Mouse (Mus musculus): ENCODE measurements around the gene Btbd1. TPM values are rescaled to one million over a fixed set of nuclear protein-coding genes. Genes with fewer than 3 reads are reported as not detected.

Btbd1 gene
- polyA plus RNA-seq, 1 experiment from 2014 or later, result 62.1 TPM

DNA sequence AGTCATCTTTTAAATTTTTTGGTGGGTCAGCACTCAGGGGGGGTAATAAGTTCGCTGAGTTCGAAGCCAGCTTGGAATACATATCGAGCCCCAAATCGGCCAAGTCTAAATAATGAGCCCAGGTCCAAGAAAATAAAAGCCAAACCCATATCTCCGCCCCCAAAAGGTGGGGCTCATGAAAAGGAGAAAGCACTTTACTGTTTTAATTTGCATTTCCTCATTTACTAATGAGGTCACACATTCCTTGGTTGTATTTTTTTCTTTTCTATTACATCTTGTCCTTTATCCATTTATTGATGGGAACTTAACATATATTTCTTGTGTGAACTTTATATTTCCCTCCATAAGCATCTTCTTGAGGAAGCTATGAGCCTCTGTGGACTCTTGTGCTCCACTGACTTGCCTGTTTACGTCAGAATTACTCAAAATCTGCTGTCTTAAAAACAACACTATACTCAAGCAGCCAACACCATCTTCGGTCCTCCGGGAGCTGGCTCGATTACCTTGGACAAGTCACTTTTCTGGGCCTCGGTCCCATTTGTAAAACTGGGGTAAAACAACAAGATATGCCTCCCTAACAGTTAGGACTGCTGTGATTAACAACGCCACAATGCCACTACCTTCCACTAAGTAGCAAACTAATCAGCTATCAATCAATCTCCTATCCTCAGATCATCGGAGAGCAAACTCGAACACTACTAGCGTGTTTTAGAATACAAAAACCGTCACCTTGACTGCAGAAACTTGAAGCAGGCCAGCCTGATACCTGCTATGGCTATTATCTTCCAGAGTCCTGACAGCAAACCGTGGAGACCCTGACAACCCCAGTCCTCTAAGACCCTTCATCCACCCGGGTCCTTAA, 1.2 kb downstream of the Btbd1 start:
- Histone ChIP-seq H3K9ac (replicated peaks; ENCODE audit: low read length) (peak overlapping the region; percentile 75), H3K4me2 (replicated peaks; ENCODE audit: low read depth, low read length) (peak overlapping the region; percentile 90), H3K27me3 (ENCODE audit: insufficient read depth, low read length) (no peaks in the 10 kb centered on the region), H3K27ac (ENCODE audit: low read length) (peak overlapping the region; percentile 94), H3K9me3 (ENCODE audit: low read length) (no peaks in the 10 kb centered on the region), H3K4me3 (ENCODE audit: low read length) (peak overlapping the region; percentile 74), H3K4me1 (ENCODE audit: insufficient read depth, low read length) (peaks cover 38% of the 10 kb centered on the region), H3K36me3 (ENCODE audit: insufficient read depth, low read length) (no peaks in the 10 kb centered on the region)
- ATAC-seq (ENCODE audit: low FRiP score, low TSS enrichment), result no peak
- WGBS, result 24% methylated on average over 17 of the region's 17 CpGs

DNA sequence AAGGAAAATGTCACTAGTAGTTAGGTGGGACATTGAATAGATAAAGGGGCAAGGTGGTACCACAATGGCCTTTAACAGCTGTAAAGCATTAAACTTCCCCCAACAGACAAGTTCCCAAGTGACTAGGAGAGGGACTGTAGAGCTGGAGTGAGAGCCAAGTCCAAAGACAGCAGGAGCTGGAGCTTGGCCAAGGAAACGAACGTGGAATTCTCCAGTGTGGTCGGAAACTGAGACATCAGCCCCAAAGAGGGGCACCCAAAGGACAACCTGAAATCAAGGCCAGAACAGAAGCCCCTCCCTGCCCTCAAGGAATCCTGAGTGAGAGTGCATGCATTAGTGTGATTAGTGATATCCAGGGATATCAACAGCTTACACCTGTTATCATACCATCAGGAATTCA, 3.9 kb downstream of the Btbd1 start:
- Histone ChIP-seq H3K4me1 (ENCODE audit: insufficient read depth, low read length) (peaks cover 38% of the 10 kb centered on the region), H3K4me3 (ENCODE audit: low read length) (no peak overlapping the region), H3K36me3 (ENCODE audit: insufficient read depth, low read length) (no peaks in the 10 kb centered on the region), H3K27ac (ENCODE audit: low read length) (no peak overlapping the region), H3K4me2 (replicated peaks; ENCODE audit: low read depth, low read length) (no peak overlapping the region), H3K9ac (replicated peaks; ENCODE audit: low read length) (no peak overlapping the region), H3K27me3 (ENCODE audit: insufficient read depth, low read length) (no peaks in the 10 kb centered on the region), H3K9me3 (ENCODE audit: low read length) (no peaks in the 10 kb centered on the region)
- WGBS, result 24% methylated on average over 3 of the region's 3 CpGs
- ATAC-seq (ENCODE audit: low FRiP score, low TSS enrichment), result no peak

DNA sequence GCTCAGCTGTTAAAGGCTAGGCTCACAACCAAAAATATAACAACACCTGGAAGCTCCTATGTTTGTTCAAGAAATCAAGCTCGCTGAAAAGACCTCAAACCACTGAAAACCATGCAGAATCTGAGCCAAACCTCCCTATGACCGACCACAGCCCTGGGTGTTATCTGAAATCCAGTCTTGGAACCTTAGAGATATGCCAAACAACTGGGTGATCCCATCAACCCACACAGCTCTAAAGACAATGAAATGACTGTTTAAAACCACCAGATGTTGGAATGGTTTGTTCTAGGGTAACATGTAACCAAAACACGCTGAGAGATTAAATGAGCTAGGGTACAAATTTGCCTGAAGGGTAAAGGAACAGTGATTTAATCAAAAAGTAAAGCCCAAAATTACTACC, 4.3 kb downstream of the Btbd1 start:
- 58% methylated on average over 3 of the region's 3 CpGs for WGBS
- no peak for ATAC-seq (ENCODE audit: low FRiP score, low TSS enrichment)
- no peak overlapping the region for H3K27ac ChIP-seq (ENCODE audit: low read length)
- no peak overlapping the region for H3K9ac ChIP-seq (replicated peaks; ENCODE audit: low read length)
- H3K4me2 ChIP-seq (replicated peaks; ENCODE audit: low read depth, low read length), result no peak overlapping the region
- H3K4me1 ChIP-seq (ENCODE audit: insufficient read depth, low read length), result peaks cover 34% of the 10 kb centered on the region
- no peaks in the 10 kb centered on the region for H3K36me3 ChIP-seq (ENCODE audit: insufficient read depth, low read length)
- H3K4me3 ChIP-seq (ENCODE audit: low read length), result no peak overlapping the region
- H3K27me3 ChIP-seq (ENCODE audit: insufficient read depth, low read length), result no peaks in the 10 kb centered on the region
- H3K9me3 ChIP-seq (ENCODE audit: low read length), result no peaks in the 10 kb centered on the region

GRCm38 (mm10) chr7:81806067-81806466, 23.2 kb downstream of the Btbd1 start:
- Histone ChIP-seq H3K4me1 (ENCODE audit: insufficient read depth, low read length) (no peaks in the 10 kb centered on the region), H3K4me3 (ENCODE audit: low read length) (no peak overlapping the region), H3K9ac (replicated peaks; ENCODE audit: low read length) (no peak overlapping the region), H3K9me3 (ENCODE audit: low read length) (no peaks in the 10 kb centered on the region), H3K27ac (ENCODE audit: low read length) (no peak overlapping the region), H3K27me3 (ENCODE audit: insufficient read depth, low read length) (no peaks in the 10 kb centered on the region), H3K36me3 (ENCODE audit: insufficient read depth, low read length) (0 out of 2 replicates have a peak, but pooled peaks cover 2% of the 10 kb centered on the region), H3K4me2 (replicated peaks; ENCODE audit: low read depth, low read length) (no peak overlapping the region)
- ATAC-seq (ENCODE audit: low FRiP score, low TSS enrichment), result no peak
- WGBS, result 89% methylated on average over 5 of the region's 5 CpGs

DNA sequence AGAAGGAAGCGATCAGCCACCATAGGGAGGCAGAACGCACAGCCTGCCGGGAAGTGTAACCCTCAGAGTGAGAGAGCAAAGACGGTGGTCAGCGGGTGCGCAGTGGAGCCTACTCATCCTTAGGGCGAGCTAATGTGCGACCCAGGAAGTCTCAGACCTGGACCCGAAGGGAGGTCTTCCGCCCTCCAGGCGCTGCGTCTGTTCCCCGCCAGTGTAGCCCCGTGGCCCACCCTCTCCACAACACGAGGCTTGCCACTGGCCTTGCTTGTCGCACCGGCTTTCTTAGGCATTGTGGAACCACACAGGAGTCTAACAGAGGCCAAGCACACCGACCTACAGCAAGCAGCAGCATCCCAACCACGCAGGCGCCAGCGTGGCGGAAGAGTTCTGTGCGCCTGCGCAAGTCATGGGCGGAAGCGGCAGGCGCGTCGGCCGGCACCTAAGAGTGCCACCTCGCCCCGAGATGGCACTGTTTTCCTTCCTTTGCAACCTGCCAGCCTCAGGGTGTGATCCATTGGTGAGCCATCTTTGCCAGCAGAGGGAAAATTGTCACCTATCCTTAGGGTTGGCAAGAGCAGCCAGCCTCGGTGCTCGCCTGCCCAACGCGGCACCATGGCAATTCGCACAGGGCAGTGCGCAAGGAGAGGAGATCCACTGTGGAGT, 40.0 kb downstream of the Btbd1 start, which contains the start of gene 3110040N11Rik:
3110040N11Rik (minus strand) TSS at position 384 of the 663 bp plus-strand sequence.
- ATAC-seq (ENCODE audit: low FRiP score, low TSS enrichment), result peak; percentile 96
- WGBS, result under 1% methylated on average over 38 of the region's 38 CpGs
- Histone ChIP-seq H3K9ac (replicated peaks; ENCODE audit: low read length) (peak within 1 kb of the TSS; percentile 90), H3K27ac (ENCODE audit: low read length) (peak within 1 kb of the TSS; percentile 99), H3K4me2 (replicated peaks; ENCODE audit: low read depth, low read length) (peak within 1 kb of the TSS; percentile 83), H3K27me3 (ENCODE audit: insufficient read depth, low read length) (no peaks in the 10 kb centered on the region), H3K4me3 (ENCODE audit: low read length) (peak within 1 kb of the TSS; percentile 75), H3K36me3 (ENCODE audit: insufficient read depth, low read length) (peaks cover 27% of the 10 kb centered on the region; the same call in 1 of the 2 replicates), H3K9me3 (ENCODE audit: low read length) (no peaks in the 10 kb centered on the region), H3K4me1 (ENCODE audit: insufficient read depth, low read length) (peaks cover 12% of the 10 kb centered on the region)

GRCm38 (mm10) chr7:81788536-81788935, 40.7 kb downstream of the Btbd1 start:
- H3K27me3 ChIP-seq (ENCODE audit: insufficient read depth, low read length), result no peaks in the 10 kb centered on the region
- 6% methylated on average over 5 of the region's 5 CpGs for WGBS
- H3K4me3 ChIP-seq (ENCODE audit: low read length), result peak overlapping the region; percentile 75
- H3K4me1 ChIP-seq (ENCODE audit: insufficient read depth, low read length), result peaks cover 12% of the 10 kb centered on the region
- peak overlapping the region; percentile 83 for H3K4me2 ChIP-seq (replicated peaks; ENCODE audit: low read depth, low read length)
- peak overlapping the region; percentile 90 for H3K9ac ChIP-seq (replicated peaks; ENCODE audit: low read length)
- ATAC-seq (ENCODE audit: low FRiP score, low TSS enrichment), result peak; percentile 49
- no peaks in the 10 kb centered on the region for H3K9me3 ChIP-seq (ENCODE audit: low read length)
- H3K36me3 ChIP-seq (ENCODE audit: insufficient read depth, low read length), result peaks cover 24% of the 10 kb centered on the region; the same call in 1 of the 2 replicates
- peak overlapping the region; percentile 99 for H3K27ac ChIP-seq (ENCODE audit: low read length)

DNA sequence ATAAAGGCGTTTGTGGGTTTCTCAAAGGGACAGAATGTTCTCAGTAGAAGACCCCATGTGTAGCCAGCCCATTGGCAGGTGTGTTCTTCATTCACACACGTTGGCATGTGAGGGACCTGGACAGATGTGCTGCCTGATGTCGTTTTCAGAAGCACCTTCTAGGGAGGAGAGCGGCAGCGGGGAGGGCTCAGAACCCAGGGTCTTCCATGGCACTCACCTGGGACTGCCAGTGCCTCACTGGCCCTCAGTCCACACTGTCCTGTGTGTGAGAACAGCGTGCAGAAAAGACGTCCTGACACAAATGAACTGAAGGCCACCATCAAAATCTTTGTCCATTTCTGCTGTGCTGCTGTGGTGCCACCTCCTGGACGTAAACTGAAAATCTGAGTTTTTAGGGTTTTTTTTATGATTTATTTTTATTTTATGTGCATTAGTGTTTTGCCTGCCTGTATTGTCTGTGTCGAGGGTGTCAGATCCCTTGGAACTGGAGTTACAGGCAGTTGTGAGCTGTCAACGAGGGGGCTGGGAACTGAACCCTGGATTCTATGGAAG, 51.5 kb downstream of the Btbd1 start:
- WGBS, result 65% methylated on average over 10 of the region's 10 CpGs
- peaks cover 25% of the 10 kb centered on the region for H3K36me3 ChIP-seq (ENCODE audit: insufficient read depth, low read length)
- H3K27me3 ChIP-seq (ENCODE audit: insufficient read depth, low read length), result no peaks in the 10 kb centered on the region
- no peaks in the 10 kb centered on the region for H3K4me1 ChIP-seq (ENCODE audit: insufficient read depth, low read length)
- peaks cover 15% of the 10 kb centered on the region for H3K9me3 ChIP-seq (ENCODE audit: low read length)
- no peak overlapping the region for H3K27ac ChIP-seq (ENCODE audit: low read length)
- no peak overlapping the region for H3K4me2 ChIP-seq (replicated peaks; ENCODE audit: low read depth, low read length)
- ATAC-seq (ENCODE audit: low FRiP score, low TSS enrichment), result no peak
- H3K9ac ChIP-seq (replicated peaks; ENCODE audit: low read length), result no peak overlapping the region
- H3K4me3 ChIP-seq (ENCODE audit: low read length), result no peak overlapping the region

DNA sequence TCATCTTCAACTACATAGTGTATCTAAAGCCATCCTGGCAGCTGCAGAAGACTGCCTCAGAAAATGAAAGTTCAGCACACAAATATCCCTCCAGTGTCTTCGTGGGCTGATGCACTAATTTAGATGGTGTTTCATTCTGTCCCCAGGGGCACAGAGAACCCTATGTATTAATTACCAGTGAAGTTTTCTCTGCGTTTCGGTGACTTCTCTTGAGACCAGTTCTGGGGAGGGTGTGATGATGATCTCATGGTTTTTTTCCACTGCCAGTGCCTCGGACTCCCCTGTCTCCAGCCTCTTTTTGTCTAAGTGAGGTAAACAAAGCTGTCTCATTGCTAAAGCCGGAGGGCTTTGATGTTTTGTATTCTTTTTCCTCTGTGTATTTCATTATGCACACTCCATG, 53.9 kb downstream of the Btbd1 start:
- Histone ChIP-seq H3K9me3 (ENCODE audit: low read length) (peaks cover 5% of the 10 kb centered on the region), H3K4me3 (ENCODE audit: low read length) (no peak overlapping the region), H3K4me1 (ENCODE audit: insufficient read depth, low read length) (no peaks in the 10 kb centered on the region), H3K36me3 (ENCODE audit: insufficient read depth, low read length) (peaks cover 12% of the 10 kb centered on the region), H3K27me3 (ENCODE audit: insufficient read depth, low read length) (no peaks in the 10 kb centered on the region), H3K4me2 (replicated peaks; ENCODE audit: low read depth, low read length) (no peak overlapping the region), H3K27ac (ENCODE audit: low read length) (no peak overlapping the region), H3K9ac (replicated peaks; ENCODE audit: low read length) (no peak overlapping the region)
- ATAC-seq (ENCODE audit: low FRiP score, low TSS enrichment), result no peak
- 81% methylated on average over 5 of the region's 5 CpGs for WGBS

DNA sequence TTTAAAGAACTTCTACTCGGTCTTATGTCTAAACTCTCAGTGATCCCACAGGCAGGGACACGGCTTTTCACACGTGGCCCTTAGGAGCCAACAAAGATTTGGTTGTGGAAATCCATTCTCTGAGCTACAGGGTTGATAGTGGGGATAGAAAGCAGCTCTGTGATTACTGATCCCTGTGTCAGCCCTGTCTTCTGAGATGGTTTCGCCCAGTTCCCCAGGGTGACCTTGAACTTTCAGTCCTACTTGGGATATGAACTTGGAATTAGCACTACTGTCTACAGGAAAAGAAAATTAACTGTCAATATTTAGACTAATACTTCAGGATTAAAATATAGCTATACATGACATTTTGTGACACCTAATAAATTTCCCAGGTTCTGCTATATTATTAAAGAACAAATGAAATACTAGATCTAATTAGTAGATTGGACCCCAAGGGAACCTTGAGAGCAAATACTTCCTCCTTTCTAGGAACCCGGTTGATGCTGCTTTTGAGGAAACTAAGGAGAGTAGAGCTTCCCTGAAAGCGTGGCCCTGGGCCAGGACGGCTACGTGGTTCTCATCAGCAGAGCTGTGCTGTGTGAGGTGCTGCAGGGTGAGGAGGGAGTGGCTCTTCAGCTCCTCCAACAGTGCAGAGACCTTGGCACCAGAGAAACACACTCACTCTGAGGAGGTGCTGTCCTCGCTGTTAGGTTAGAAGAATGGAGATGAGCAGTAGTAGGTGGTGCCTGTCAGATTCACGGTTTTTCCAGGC, 56.3 kb downstream of the Btbd1 start:
- Histone ChIP-seq H3K4me2 (replicated peaks; ENCODE audit: low read depth, low read length) (no peak overlapping the region), H3K27ac (ENCODE audit: low read length) (no peak overlapping the region), H3K9ac (replicated peaks; ENCODE audit: low read length) (no peak overlapping the region), H3K4me3 (ENCODE audit: low read length) (no peak overlapping the region), H3K9me3 (ENCODE audit: low read length) (peaks cover 3% of the 10 kb centered on the region; the same call in 1 of the 2 replicates), H3K36me3 (ENCODE audit: insufficient read depth, low read length) (0 out of 2 replicates have a peak, but pooled peaks cover 7% of the 10 kb centered on the region), H3K4me1 (ENCODE audit: insufficient read depth, low read length) (no peaks in the 10 kb centered on the region), H3K27me3 (ENCODE audit: insufficient read depth, low read length) (no peaks in the 10 kb centered on the region)
- no peak for ATAC-seq (ENCODE audit: low FRiP score, low TSS enrichment)
- WGBS, result 80% methylated on average over 10 of the region's 10 CpGs

Data from kidney, embryonic 16.5 days (tissue).